Mouse (Mus musculus) kidney, adult 8-10 months (tissue): ENCODE results near the gene Tnf.

Experiments
- DNase-seq, 2 experiments: peaks; one replicate each; pipeline ENCODE4 v3.0.0; 2022

Tnf gene

GRCm38 (mm10) chr17:35168541-35169207 is 33.1 kb downstream of the Tnf start:
- DNase-seq, result no peak

DNA sequence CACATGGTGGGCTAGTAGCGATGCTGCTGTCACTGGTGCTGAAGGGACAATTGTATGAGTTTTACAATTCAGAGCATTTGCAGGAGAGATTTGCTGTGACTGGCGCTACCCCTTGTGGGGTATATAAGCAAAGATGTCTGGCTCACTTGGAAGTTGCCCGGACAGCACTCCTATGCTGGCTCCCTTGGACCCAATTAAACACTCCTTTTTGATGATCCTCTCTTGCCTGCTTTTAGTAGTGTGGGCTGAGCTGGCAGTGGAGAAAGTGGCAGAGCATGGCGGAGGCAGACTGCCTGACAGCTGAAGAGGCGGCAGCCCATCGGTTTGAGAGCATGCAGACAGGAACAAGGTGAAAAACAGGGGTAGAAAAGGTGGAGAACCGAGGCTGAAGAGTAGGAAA is 34.0 kb downstream of the Tnf start:
- DNase-seq, result no peak

DNA sequence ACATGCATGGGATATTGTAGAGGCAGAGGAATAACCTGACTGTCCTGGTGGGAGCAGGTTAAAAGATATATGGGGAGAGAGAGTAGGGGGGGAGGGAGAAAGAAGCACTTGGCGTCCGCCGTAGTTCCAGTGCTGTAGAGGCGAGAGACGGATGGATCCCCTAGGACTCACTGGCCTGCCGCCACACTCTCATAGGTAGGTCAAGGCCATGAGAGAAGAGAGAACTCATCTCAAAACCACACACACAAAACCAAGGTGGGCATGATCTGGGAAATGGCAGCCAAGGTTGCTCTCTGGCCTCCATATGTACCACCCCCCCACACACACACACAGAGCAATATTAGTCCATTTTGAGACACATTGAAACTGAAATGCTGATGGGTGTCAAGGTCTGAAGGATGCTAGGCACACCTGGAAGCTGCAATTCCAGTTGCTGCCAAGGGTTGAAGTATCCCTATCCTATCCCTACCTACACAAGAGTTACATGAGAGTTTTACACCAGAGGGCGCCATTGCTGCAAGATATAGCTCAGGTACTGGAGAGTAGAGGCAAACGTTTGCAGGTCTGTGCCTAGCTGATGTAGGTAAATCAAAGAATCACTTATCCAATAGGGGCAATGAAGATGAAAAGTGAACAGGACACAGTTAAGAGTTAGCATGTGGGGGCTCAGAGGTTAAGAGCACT is 35.3 kb downstream of the Tnf start:
- peak; percentile 82 for DNase-seq

- peak in 1 of 2 experiments; percentile 28 for DNase-seq
These were observed 36.2 kb downstream of the Tnf start for GRCm38 (mm10) chr17:35165451-35166155.

DNA sequence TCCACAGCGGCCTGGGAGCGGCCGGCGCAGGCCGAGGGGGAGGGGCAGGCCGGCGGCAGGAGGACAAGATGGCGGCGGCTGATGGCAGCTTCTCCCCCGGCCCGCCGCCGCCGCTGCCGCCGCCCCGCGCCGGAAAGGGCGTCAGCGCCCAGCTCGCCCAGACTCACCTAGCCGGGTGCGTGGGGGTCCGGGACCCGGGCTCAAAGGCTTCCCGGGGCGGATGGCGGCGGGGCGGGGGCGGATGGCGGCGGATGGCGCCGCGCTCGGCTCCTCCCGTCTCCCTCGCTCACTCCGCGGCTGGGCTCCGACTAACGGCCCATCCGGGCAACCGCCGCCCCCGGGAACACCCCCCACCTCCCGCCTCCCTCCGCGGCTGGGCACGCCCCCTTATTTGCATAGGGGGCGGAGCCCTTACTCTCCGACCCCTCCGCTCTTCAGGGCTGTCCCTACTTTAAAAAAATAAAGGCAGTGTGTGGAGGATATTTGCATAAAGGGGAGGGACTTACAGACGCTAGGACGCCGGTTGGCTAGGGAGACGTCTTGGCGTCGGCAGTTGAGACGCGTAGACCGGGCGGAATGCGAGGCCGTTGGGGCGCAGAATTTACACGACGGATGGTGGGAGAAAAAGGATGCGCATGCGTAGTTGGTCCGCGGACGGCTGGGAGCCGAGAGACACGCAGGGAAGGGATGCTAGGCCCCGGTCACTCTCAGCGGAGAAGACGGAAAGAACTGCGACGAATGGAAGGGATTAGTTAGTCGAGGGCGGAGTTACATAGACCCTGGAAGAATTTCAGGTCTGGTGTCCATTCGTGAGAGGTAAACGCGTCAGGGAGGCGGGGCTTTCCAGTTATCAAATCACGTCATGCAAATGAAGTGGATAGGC is 37.0 kb downstream of the Tnf start, which contains the start of gene Prrc2a:
TSS of gene Prrc2a (minus strand) at position 330 of the 883 bp plus-strand sequence.
- peak; percentile 97 to 99 for DNase-seq

DNA sequence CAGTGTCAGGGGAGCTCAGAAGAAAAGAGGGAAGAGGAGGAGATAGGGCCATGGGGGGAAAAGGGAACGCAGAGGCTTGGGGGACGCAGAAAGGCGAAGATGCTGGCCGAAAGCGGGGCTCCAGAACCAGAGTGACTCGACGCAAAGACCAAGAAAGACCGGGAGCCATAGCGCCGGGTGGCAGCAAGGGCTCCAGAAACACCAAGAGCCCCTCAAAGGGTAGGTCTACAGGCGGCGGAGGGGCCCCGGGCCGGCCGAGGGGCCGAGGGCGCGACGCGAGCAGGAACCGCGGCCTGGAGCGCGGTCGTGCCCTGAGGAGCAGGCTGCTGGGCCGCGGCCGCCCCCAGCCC is 37.6 kb downstream of the Tnf start:
- DNase-seq, result no peak

DNA sequence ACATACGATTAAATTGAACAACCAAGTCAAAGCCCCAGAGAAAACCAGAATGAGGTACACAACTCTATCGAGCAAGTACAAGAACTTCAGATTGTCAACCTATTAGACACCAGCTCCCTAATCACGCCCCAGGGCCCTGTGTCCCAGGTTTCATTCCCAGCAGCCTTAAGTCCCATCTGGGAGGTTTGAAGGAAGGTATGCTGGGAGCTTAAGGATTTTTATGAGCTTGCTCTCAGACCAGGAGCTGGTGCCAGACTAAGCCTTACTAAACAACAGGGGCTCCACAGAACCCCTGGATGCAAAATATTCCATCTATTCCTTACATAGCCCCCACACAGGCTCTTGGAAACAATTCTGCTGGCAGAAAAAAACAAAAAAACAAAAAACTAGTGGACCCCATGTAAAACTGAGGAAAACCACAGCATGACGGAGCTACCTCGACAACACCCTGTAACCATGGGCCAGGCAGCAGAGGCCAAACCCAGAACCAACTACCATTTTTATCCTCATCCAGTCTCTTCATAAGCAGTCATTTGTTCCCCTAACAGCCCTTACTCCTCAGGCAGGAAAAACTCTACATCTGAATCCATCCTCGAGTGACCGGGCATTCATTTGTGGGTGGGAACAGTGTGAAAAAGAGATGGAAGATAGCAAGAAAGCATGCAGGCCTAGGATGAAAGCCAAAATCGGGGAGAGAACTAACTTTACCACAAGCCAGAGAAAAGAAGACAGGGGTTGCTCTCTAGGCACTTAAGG is 38.3 kb downstream of the Tnf start:
- peak in 1 of 2 experiments; percentile 28 for DNase-seq

GRCm38 (mm10) chr17:35162730-35163129 is 39.1 kb downstream of the Tnf start:
- peak; percentile 51 to 57 for DNase-seq

- DNase-seq, result no peak
These were observed 39.7 kb downstream of the Tnf start for GRCm38 (mm10) chr17:35162121-35162520.

DNA sequence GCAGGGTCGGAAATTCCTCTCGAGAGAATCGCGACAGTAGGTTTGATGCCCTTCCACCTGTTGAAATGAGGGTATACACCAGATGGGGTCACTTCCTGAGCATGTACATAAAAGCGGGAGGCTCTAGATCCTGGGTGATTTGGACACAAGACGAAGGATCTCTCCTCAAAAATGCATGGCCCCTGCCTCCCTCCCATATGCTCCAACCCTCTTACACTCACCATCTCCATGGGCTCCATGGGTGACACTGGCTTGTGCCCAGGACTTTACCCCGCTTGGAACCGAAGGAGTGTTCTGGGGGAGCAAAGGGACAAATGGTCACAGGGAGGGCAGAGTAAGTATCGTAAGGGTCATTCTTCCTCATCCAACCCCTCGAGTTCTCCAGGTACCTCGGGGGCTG is 40.4 kb downstream of the Tnf start:
- no peak for DNase-seq

DNA sequence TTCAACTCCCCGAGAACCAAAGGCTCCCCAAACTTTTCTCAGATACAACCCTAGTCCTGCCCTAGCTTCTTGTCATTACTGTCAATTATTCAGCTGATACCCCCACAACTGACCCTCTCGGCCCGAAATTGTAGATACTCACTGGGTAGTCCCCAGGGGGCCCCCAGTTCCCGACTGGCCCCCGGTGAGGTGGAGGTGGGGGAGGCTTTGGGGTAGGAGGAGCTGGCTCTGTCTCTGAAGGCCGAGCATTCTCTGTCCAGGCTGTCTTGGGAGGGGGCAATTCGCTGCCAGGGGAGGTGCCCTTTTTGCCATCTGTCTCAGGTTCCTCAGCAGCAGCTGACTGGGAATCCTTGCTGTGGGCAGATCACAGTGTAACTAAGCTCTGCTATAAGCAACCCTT is 42.2 kb downstream of the Tnf start:
- no peak for DNase-seq

DNA sequence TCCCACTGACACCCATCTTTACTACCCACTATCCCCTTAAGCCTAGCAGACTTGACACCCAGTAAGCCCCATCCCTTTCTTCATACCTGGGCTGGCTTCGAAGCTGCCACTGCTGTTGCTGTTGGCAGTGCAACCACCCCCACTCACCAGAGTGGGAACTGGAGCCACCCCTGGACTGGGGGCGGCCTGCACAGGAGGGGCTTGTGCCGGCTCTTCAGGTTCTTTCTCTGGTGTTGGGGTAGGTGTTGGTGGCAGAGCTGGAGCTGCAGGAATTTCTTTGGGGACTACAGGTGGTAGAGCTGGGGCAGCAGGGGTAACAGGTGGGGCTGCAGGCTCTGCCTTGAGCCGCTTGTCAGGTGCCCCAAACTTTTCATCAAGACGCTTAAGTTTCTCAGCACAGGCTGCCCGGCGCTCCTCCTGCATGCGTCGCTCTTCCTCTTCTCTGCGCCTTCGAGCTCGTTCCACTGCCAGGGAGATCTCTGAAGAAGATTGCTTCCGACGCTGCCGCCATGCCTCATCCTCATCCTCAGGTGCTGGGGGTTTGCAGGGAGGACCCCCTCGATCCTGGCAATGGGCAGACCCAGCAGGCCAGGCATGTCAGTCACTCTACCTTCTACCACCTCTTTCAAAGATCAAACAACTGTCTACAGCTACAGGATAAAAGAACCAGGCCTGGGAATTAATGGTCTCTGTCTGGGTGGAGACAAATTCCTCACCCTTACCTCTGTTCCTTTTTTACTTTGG is 42.8 kb downstream of the Tnf start:
- no peak for DNase-seq

- no peak for DNase-seq
These were observed 44.1 kb downstream of the Tnf start for GRCm38 (mm10) chr17:35157661-35158175.

DNA sequence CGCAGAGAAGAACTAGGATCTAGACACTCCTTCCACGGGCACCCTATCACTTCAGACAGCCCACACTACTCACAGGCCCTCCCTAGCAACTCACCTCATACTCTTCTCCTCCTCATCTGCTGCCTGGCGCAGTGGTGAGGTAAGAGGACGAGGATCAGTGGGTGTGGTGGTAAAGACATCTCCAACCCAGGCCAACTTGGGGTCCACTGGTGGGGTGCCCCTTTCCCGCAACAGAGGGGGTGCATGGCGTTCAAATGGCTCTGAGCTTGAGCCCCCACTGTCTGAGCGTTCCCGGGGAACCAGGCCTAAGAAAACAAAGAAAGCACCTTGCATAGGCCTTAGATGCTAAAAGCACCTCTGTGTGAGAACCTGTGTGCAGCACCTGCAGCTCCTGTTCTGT is 44.6 kb downstream of the Tnf start:
- DNase-seq, result no peak

GRCm38 (mm10) chr17:35156461-35157200 is 45.2 kb downstream of the Tnf start:
- no peak for DNase-seq

- no peak for DNase-seq
These were observed 46.4 kb downstream of the Tnf start for GRCm38 (mm10) chr17:35155451-35155850.

GRCm38 (mm10) chr17:35154616-35155015 is 47.2 kb downstream of the Tnf start:
- no peak for DNase-seq

DNA sequence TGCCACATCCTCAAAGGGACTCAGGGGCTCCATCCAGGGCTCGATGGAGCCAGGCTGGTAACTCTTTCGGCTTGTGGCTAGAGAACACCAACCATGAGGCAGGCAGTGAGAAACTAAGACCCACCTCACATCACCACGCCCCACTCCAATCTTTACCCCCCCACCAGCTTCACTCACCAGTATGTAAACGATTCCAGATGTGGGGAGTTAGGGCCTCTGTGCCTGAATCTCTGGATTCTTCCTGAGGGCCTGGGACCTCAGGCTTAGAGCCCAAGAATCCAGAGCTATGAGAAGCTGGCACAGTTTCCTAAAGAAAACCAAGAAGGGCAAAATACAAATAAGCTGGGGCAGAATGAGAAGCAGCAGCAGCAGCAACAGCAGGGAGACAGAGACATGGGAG is 47.9 kb downstream of the Tnf start:
- DNase-seq, result no peak

DNA sequence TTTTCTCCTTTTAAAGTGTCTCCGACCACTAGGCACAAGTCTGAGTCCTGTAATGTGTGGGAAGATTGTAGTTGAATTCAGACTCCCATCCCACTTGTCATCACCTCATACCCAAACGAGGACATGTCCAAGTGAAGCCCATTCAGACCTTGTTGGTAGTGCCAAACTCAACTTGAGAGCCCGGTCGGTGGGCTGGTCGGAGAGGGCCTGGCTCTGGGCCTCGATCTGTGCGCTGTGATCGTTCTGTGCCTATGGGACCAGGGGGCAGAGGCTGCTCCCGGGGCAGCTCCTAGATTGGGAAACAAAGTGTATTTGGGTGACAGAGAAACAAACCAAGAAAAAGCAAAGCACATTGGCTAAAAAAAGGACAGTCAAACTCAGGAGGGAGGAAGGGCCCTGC is 48.7 kb downstream of the Tnf start:
- no peak for DNase-seq

DNA sequence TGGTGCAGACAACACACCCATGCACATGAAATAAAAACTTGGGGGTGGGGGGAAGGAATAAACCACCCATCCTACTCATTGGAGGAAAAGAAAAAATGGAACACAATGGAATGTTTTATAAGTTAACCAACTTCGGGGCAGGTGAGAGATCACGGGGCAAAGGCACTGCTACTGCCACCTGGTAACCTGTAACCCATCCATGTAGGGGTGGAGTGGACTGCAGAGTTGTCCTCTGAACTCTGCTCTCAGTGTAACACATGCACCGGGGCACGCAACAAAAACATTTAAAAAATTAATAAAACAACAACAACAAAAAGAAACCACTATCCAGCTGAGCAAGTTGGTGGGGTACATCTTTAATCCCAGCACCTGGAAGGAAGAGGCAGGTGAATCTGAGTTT is 49.7 kb downstream of the Tnf start:
- DNase-seq, result no peak
